Mouse (Mus musculus) heart, adult 2 months (tissue): ENCODE data around the gene Syngap1. TPM values are rescaled to one million over a fixed set of nuclear protein-coding genes. Genes with fewer than 3 reads are reported as not detected.

ENCODE experiments used
- DNase-seq, 2 experiments: peaks; one replicate each; pipeline ENCODE4 v3.0.0; 2021
- H3K27ac ChIP-seq: fragments of 200-600 bp; 2 replicates; pipeline ENCODE4 v1.8.1; 2022
- H3K27me3 ChIP-seq: fragments of 200-500 bp; 2 replicates; pipeline ENCODE4 v1.6.1; 2012; ENCODE audit warnings: mild to moderate bottlenecking, low read length, inconsistent platforms, mixed read lengths; ENCODE audit not compliant: control insufficient read depth, insufficient read depth
- H3K36me3 ChIP-seq: fragments of 200-500 bp; 2 replicates; pipeline ENCODE4 v1.6.1; 2012; ENCODE audit warnings: low read length, inconsistent platforms; ENCODE audit not compliant: control insufficient read depth, insufficient read depth
- H3K4me1 ChIP-seq: fragments of 200-500 bp; 2 replicates; pipeline ENCODE4 v1.6.1; 2011; ENCODE audit warnings: low read length; ENCODE audit not compliant: control insufficient read depth, insufficient read depth
- H3K4me3 ChIP-seq: fragments of 200-600 bp; 2 replicates; pipeline ENCODE4 v1.8.1; 2022
- H3K79me2 ChIP-seq: fragments of 200-500 bp; replicated peaks from 2 replicates; pipeline ENCODE4 v1.6.1; 2012; ENCODE audit warnings: mild to moderate bottlenecking, inconsistent platforms, low read length, moderate library complexity, mixed read lengths; ENCODE audit not compliant: control insufficient read depth, insufficient read depth
- H3K9ac ChIP-seq: fragments of 200-500 bp; 2 replicates; pipeline ENCODE4 v1.6.1; 2012; ENCODE audit warnings: low read depth, mild to moderate bottlenecking, control low read depth, inconsistent platforms, low read length, mixed read lengths
- CTCF ChIP-seq: fragments of 200-600 bp; IDR thresholded peaks from 2 replicates; pipeline ENCODE4 v1.8.1; 2022; ENCODE audit warnings: antibody characterized with exemption, mild to moderate bottlenecking, moderate library complexity
- EP300 ChIP-seq: fragments of 200-500 bp; IDR thresholded peaks from 2 replicates; pipeline ENCODE4 v1.6.1; 2011; ENCODE audit warnings: low read depth, low read length, control low read depth; ENCODE audit not compliant: insufficient read depth
- POLR2A ChIP-seq: fragments of 200-500 bp; IDR thresholded peaks from 2 replicates; pipeline ENCODE4 v1.6.1; 2011; ENCODE audit warnings: mild to moderate bottlenecking, low read depth, low read length, control low read depth; ENCODE audit not compliant: insufficient read depth
- WGBS: fragments of 180-500 bp; shearing (Covaris S2); methylation state at CpG from one replicate; pipeline ENCODE4 v1.1.7; 2018; 5-methylcytosine and 5-hydroxymethylcytosine counted together
- intact Hi-C: fragments of 180-260 bp; cut with DNase I; formaldehyde crosslinking; loops from one replicate; pipeline ENCODE4 v1.15.1; 2025
- polyA plus RNA-seq: library from polyadenylated mRNA; depleted of rRNA; stranded (reverse); fragments of >200 nt; gene quantifications from 2 replicates; pipeline ENCODE4 v1.2.3, GENCODE M21; 2012
- total RNA-seq, 2 experiments: library from RNA; stranded (reverse); gene quantifications; 2 replicates each; pipeline ENCODE4 v1.2.3; 2021

Gene Syngap1
- total and polyA plus RNA-seq, 3 experiments, result 4.1 to 9.0 (median 4.2) TPM

- Histone ChIP-seq H3K79me2 (no peaks in the 10 kb centered on the region), H3K36me3 (no peaks in the 10 kb centered on the region), H3K9ac (peak overlapping the region; percentile 76), H3K27me3 (no peaks in the 10 kb centered on the region), H3K4me1 (peaks cover 1% of the 10 kb centered on the region), H3K4me3 (peak overlapping the region; percentile 66), H3K27ac (no peak overlapping the region; the same call in 1 of the 2 replicates)
- TF ChIP-seq CTCF, result 0 out of 2 replicates have a peak, but pooled peaks have one; percentile 8
- no peak for TF ChIP-seq POLR2A
- intact Hi-C loops, result no loop called here
- peak; percentile 73 to 78 for DNase-seq
- WGBS, result 0% methylated on average over 55 of the region's 87 CpGs
Measured at GRCm38 (mm10) chr17:26948316-26949050, 7.4 kb downstream of the Syngap1 start.

- peaks cover 1% of the 10 kb centered on the region for H3K4me1 ChIP-seq
- no peak for DNase-seq
- WGBS, result 25% methylated on average over 12 of the region's 14 CpGs
Measured at GRCm38 (mm10) chr17:26949051-26949577, 8.1 kb downstream of the Syngap1 start.

GRCm38 (mm10) chr17:26949866-26950265 lies 8.8 kb downstream of the Syngap1 start:
- H3K4me3 ChIP-seq, result no peak overlapping the region
- H3K79me2 ChIP-seq, result no peaks in the 10 kb centered on the region
- DNase-seq, result no peak
- H3K4me1 ChIP-seq, result peaks cover 1% of the 10 kb centered on the region
- H3K36me3 ChIP-seq, result no peaks in the 10 kb centered on the region
- no peak overlapping the region for H3K9ac ChIP-seq
- H3K27ac ChIP-seq, result no peak overlapping the region
- 71% methylated on average over 5 of the region's 5 CpGs for WGBS
- intact Hi-C loops, result no loop called here
- no peak for TF ChIP-seq CTCF
- no peak for TF ChIP-seq EP300
- TF ChIP-seq POLR2A, result no peak
- H3K27me3 ChIP-seq, result no peaks in the 10 kb centered on the region

More at GRCm38 (mm10) chr17:26949051-26949577, 8.1 kb downstream of the Syngap1 start:
- H3K27me3 ChIP-seq, result no peaks in the 10 kb centered on the region
- no peak overlapping the region for H3K27ac ChIP-seq
- no peak overlapping the region for H3K9ac ChIP-seq
- intact Hi-C loops, result no loop called here
- no peaks in the 10 kb centered on the region for H3K36me3 ChIP-seq
- H3K79me2 ChIP-seq, result no peaks in the 10 kb centered on the region
- TF ChIP-seq CTCF (peak; percentile 45), POLR2A (no peak), EP300 (no peak)
- H3K4me3 ChIP-seq, result no peak overlapping the region

- no peak for TF ChIP-seq POLR2A
- no peak for TF ChIP-seq EP300
- TF ChIP-seq CTCF, result no peak
- Histone ChIP-seq H3K36me3 (no peaks in the 10 kb centered on the region), H3K27me3 (no peaks in the 10 kb centered on the region), H3K27ac (no peak overlapping the region), H3K4me1 (peaks cover 1% of the 10 kb centered on the region), H3K4me3 (no peak overlapping the region), H3K79me2 (no peaks in the 10 kb centered on the region), H3K9ac (no peak overlapping the region)
- 45% methylated on average over 7 of the region's 7 CpGs for WGBS
- intact Hi-C loops, result no loop called here
- no peak for DNase-seq
Measured at GRCm38 (mm10) chr17:26950560-26951288, 9.7 kb downstream of the Syngap1 start.

- Histone ChIP-seq H3K27me3 (no peaks in the 10 kb centered on the region), H3K4me3 (peak overlapping the region; percentile 29; the same call in 1 of the 2 replicates), H3K9ac (no peak overlapping the region), H3K4me1 (peaks cover 1% of the 10 kb centered on the region), H3K36me3 (no peaks in the 10 kb centered on the region), H3K27ac (no peak overlapping the region), H3K79me2 (no peaks in the 10 kb centered on the region)
- peak; percentile 68 to 72 for DNase-seq
- WGBS, result 14% methylated on average over 11 of the region's 11 CpGs
- intact Hi-C loops, result no loop called here
- TF ChIP-seq EP300 (no peak), CTCF (no peak), POLR2A (no peak)
Measured at GRCm38 (mm10) chr17:26951406-26951805, 10.4 kb downstream of the Syngap1 start.
